Mouse (Mus musculus) testis, adult 2 months (tissue): ENCODE measurements around the gene Cox7a2. TPM values are rescaled to one million over a fixed set of nuclear protein-coding genes. Genes with fewer than 3 reads are reported as not detected.

ENCODE experiments used
- H3K27ac ChIP-seq: fragments of 200-500 bp; 2 replicates; pipeline ENCODE4 v1.5.1; 2012; ENCODE audit warnings: low read depth, low read length; ENCODE audit not compliant: control insufficient read depth, insufficient read depth
- H3K27me3 ChIP-seq: fragments of 200-500 bp; 2 replicates; pipeline ENCODE4 v1.6.1; 2012; ENCODE audit warnings: mild to moderate bottlenecking, low read length, moderate library complexity; ENCODE audit not compliant: control insufficient read depth, insufficient read depth
- H3K36me3 ChIP-seq: fragments of 200-500 bp; 2 replicates; pipeline ENCODE4 v1.6.1; 2012; ENCODE audit warnings: mild to moderate bottlenecking, low read length; ENCODE audit not compliant: control insufficient read depth, insufficient read depth
- H3K4me1 ChIP-seq: fragments of 200-500 bp; 2 replicates; pipeline ENCODE4 v1.6.1; 2012; ENCODE audit warnings: low read length; ENCODE audit not compliant: control insufficient read depth, insufficient read depth
- H3K4me3 ChIP-seq: fragments of 200-500 bp; 2 replicates; pipeline ENCODE4 v1.5.1; 2012; ENCODE audit warnings: low read depth, mild to moderate bottlenecking, low read length, moderate library complexity, mixed read lengths; ENCODE audit not compliant: control insufficient read depth
- CTCF ChIP-seq: fragments of 200-500 bp; IDR thresholded peaks from 2 replicates; pipeline ENCODE4 v1.5.1; 2012; ENCODE audit warnings: low read depth, mild to moderate bottlenecking, inconsistent platforms, low read length, moderate library complexity; ENCODE audit not compliant: control insufficient read depth, insufficient read depth, insufficient replicate concordance
- POLR2A ChIP-seq: fragments of 200-500 bp; IDR thresholded peaks from 2 replicates; pipeline ENCODE4 v1.6.1; 2012; ENCODE audit warnings: low read depth, mild to moderate bottlenecking, inconsistent platforms, low read length, moderate library complexity; ENCODE audit not compliant: control insufficient read depth
- polyA plus RNA-seq: library from polyadenylated mRNA; depleted of rRNA; stranded (reverse); fragments of >200 nt; gene quantifications from 2 replicates; pipeline ENCODE4 v1.2.3, GENCODE M21; 2012

Cox7a2 gene
- polyA plus RNA-seq, 1 experiment: 612 TPM

- TF ChIP-seq POLR2A (no peak), CTCF (no peak)
- Histone ChIP-seq H3K27me3 (0 out of 2 replicates have a peak, but pooled peaks cover 5% of the 10 kb centered on the region), H3K4me3 (no peak overlapping the region), H3K4me1 (peaks cover 8% of the 10 kb centered on the region), H3K27ac (no peak overlapping the region), H3K36me3 (no peaks in the 10 kb centered on the region)
Measured at GRCm38 (mm10) chr9:79723090-79723489, 36.6 kb downstream of the Cox7a2 start.

GRCm38 (mm10) chr9:79721056-79721455 is 38.6 kb downstream of the Cox7a2 start:
- H3K4me3 ChIP-seq: no peak overlapping the region
- no peak for TF ChIP-seq CTCF
- TF ChIP-seq POLR2A: no peak
- no peaks in the 10 kb centered on the region for H3K36me3 ChIP-seq
- H3K4me1 ChIP-seq: peaks cover 16% of the 10 kb centered on the region
- H3K27me3 ChIP-seq: peaks cover 7% of the 10 kb centered on the region; the same call in 1 of the 2 replicates
- no peak overlapping the region for H3K27ac ChIP-seq

- Histone ChIP-seq H3K36me3 (no peaks in the 10 kb centered on the region), H3K27ac (no peak overlapping the region), H3K4me3 (no peak overlapping the region), H3K27me3 (peaks cover 7% of the 10 kb centered on the region; the same call in 1 of the 2 replicates), H3K4me1 (peaks cover 16% of the 10 kb centered on the region)
- no peak for TF ChIP-seq CTCF
- TF ChIP-seq POLR2A: no peak
Measured at GRCm38 (mm10) chr9:79720143-79720542, 39.5 kb downstream of the Cox7a2 start.

- TF ChIP-seq CTCF: no peak
- TF ChIP-seq POLR2A: no peak
- no peaks in the 10 kb centered on the region for H3K36me3 ChIP-seq
- H3K27ac ChIP-seq: no peak overlapping the region
- H3K4me1 ChIP-seq: peaks cover 17% of the 10 kb centered on the region
- H3K27me3 ChIP-seq: peaks cover 7% of the 10 kb centered on the region; the same call in 1 of the 2 replicates
- no peak overlapping the region for H3K4me3 ChIP-seq
Measured at GRCm38 (mm10) chr9:79719451-79719850, 40.2 kb downstream of the Cox7a2 start.

GRCm38 (mm10) chr9:79718481-79719370 is 41.0 kb downstream of the Cox7a2 start, which contains the start of gene Col12a1:
Col12a1 (minus strand) TSS chr9:79718831.
- peak within 1 kb of the TSS; percentile 56 for H3K4me3 ChIP-seq
- no peaks in the 10 kb centered on the region for H3K36me3 ChIP-seq
- no peak for TF ChIP-seq CTCF
- no peak for TF ChIP-seq POLR2A
- peaks cover 20% of the 10 kb centered on the region for H3K4me1 ChIP-seq
- H3K27me3 ChIP-seq: peaks cover 7% of the 10 kb centered on the region; the same call in 1 of the 2 replicates
- H3K27ac ChIP-seq: no peak within 1 kb of the TSS

GRCm38 (mm10) chr9:79717836-79718475 is 41.7 kb downstream of the Cox7a2 start:
- Histone ChIP-seq H3K4me3 (peak overlapping the region; percentile 56), H3K36me3 (no peaks in the 10 kb centered on the region), H3K27me3 (peaks cover 7% of the 10 kb centered on the region; the same call in 1 of the 2 replicates), H3K4me1 (peaks cover 20% of the 10 kb centered on the region), H3K27ac (no peak overlapping the region)
- TF ChIP-seq POLR2A (no peak), CTCF (no peak)
